Mouse (Mus musculus): ENCODE data around the gene Slc25a42. TPM values are rescaled to one million over a fixed set of nuclear protein-coding genes. Genes with fewer than 3 reads are reported as not detected.

The Slc25a42 gene
- polyA plus RNA-seq, 2 experiments: 4.1 to 23.6 TPM

- Histone ChIP-seq H3K27me3 (ENCODE audit: control insufficient read depth, insufficient read depth, low read length) (no peaks in the 10 kb centered on the region), H3K27ac (replicated peaks; ENCODE audit: low read depth, low read length) (no peak overlapping the region), H3K4me1 (ENCODE audit: control insufficient read depth, insufficient read depth, low read length) (no peaks in the 10 kb centered on the region), H3K9me3 (ENCODE audit: control insufficient read depth, low read length) (no peaks in the 10 kb centered on the region), H3K4me3 (replicated peaks; ENCODE audit: low read length) (no peak overlapping the region), H3K9ac (ENCODE audit: low read depth, low read length, severe bottlenecking) (no peak overlapping the region), H3K36me3 (ENCODE audit: control insufficient read depth, insufficient read depth, low read length) (no peaks in the 10 kb centered on the region), H3K4me2 (replicated peaks; ENCODE audit: low read depth, low read length, severe bottlenecking) (peak overlapping the region; percentile 25; the same call in 1 of the 2 replicates)
- WGBS: 22% methylated on average over 8 of the region's 8 CpGs
- no peak for ATAC-seq (ENCODE audit: low FRiP score, low read depth)
- no peak for TF ChIP-seq POLR2A (IDR thresholded peaks at IDR 0.05; ENCODE audit: borderline replicate concordance, extremely low read depth, insufficient read depth, insufficient read length)
- no peak for DNase-seq (ENCODE audit: low spot score)
These were observed 1.6 kb downstream of the Slc25a42 start for GRCm38 (mm10) chr8:70210538-70210937.

GRCm38 (mm10) chr8:70208130-70208529, 4.0 kb downstream of the Slc25a42 start:
- no peak for DNase-seq (ENCODE audit: low spot score)
- H3K27me3 ChIP-seq (ENCODE audit: control insufficient read depth, insufficient read depth, low read length): no peaks in the 10 kb centered on the region
- no peak for TF ChIP-seq POLR2A (IDR thresholded peaks at IDR 0.05; ENCODE audit: borderline replicate concordance, extremely low read depth, insufficient read depth, insufficient read length)
- no peak overlapping the region for H3K27ac ChIP-seq (replicated peaks; ENCODE audit: low read depth, low read length)
- no peak overlapping the region for H3K9ac ChIP-seq (ENCODE audit: low read depth, low read length, severe bottlenecking)
- ATAC-seq (ENCODE audit: low FRiP score, low read depth): no peak
- no peak overlapping the region for H3K4me3 ChIP-seq (replicated peaks; ENCODE audit: low read length)
- H3K9me3 ChIP-seq (ENCODE audit: control insufficient read depth, low read length): no peaks in the 10 kb centered on the region
- H3K36me3 ChIP-seq (ENCODE audit: control insufficient read depth, insufficient read depth, low read length): no peaks in the 10 kb centered on the region
- WGBS: 22% methylated on average over 1 of the region's 1 CpGs
- no peaks in the 10 kb centered on the region for H3K4me1 ChIP-seq (ENCODE audit: control insufficient read depth, insufficient read depth, low read length)
- no peak overlapping the region for H3K4me2 ChIP-seq (replicated peaks; ENCODE audit: low read depth, low read length, severe bottlenecking)

GRCm38 (mm10) chr8:70204757-70205156, 7.3 kb downstream of the Slc25a42 start:
- H3K36me3 ChIP-seq (ENCODE audit: control insufficient read depth, insufficient read depth, low read length): no peaks in the 10 kb centered on the region
- ATAC-seq (ENCODE audit: low FRiP score, low read depth) (no peak), DNase-seq (ENCODE audit: low spot score) (no peak)
- TF ChIP-seq POLR2A (IDR thresholded peaks at IDR 0.05; ENCODE audit: borderline replicate concordance, extremely low read depth, insufficient read depth, insufficient read length): no peak
- H3K4me3 ChIP-seq (replicated peaks; ENCODE audit: low read length): no peak overlapping the region
- no peak overlapping the region for H3K4me2 ChIP-seq (replicated peaks; ENCODE audit: low read depth, low read length, severe bottlenecking)
- no peak overlapping the region for H3K9ac ChIP-seq (ENCODE audit: low read depth, low read length, severe bottlenecking)
- no peaks in the 10 kb centered on the region for H3K27me3 ChIP-seq (ENCODE audit: control insufficient read depth, insufficient read depth, low read length)
- H3K9me3 ChIP-seq (ENCODE audit: control insufficient read depth, low read length): no peaks in the 10 kb centered on the region
- 58% methylated on average over 1 of the region's 1 CpGs for WGBS
- H3K27ac ChIP-seq (replicated peaks; ENCODE audit: low read depth, low read length): no peak overlapping the region
- no peaks in the 10 kb centered on the region for H3K4me1 ChIP-seq (ENCODE audit: control insufficient read depth, insufficient read depth, low read length)

- WGBS: 79% methylated on average over 4 of the region's 4 CpGs
These were observed 9.0 kb downstream of the Slc25a42 start for GRCm38 (mm10) chr8:70203072-70203471.

GRCm38 (mm10) chr8:70201417-70201816, 10.7 kb downstream of the Slc25a42 start:
- Histone ChIP-seq H3K9me3 (ENCODE audit: control insufficient read depth, low read length) (no peaks in the 10 kb centered on the region), H3K4me2 (replicated peaks; ENCODE audit: low read depth, low read length, severe bottlenecking) (no peak overlapping the region), H3K4me1 (ENCODE audit: control insufficient read depth, insufficient read depth, low read length) (no peaks in the 10 kb centered on the region), H3K4me3 (replicated peaks; ENCODE audit: low read length) (no peak overlapping the region), H3K9ac (ENCODE audit: low read depth, low read length, severe bottlenecking) (no peak overlapping the region), H3K36me3 (ENCODE audit: control insufficient read depth, insufficient read depth, low read length) (no peaks in the 10 kb centered on the region), H3K27me3 (ENCODE audit: control insufficient read depth, insufficient read depth, low read length) (no peaks in the 10 kb centered on the region), H3K27ac (replicated peaks; ENCODE audit: low read depth, low read length) (no peak overlapping the region)
- TF ChIP-seq POLR2A (IDR thresholded peaks at IDR 0.05; ENCODE audit: borderline replicate concordance, extremely low read depth, insufficient read depth, insufficient read length): no peak
- WGBS: 66% methylated on average over 3 of the region's 3 CpGs
- DNase-seq (ENCODE audit: low spot score): no peak
- ATAC-seq (ENCODE audit: low FRiP score, low read depth): no peak

More at GRCm38 (mm10) chr8:70203072-70203471, 9.0 kb downstream of the Slc25a42 start:
- Histone ChIP-seq H3K4me1 (ENCODE audit: control insufficient read depth, insufficient read depth, low read length) (no peaks in the 10 kb centered on the region), H3K9me3 (ENCODE audit: control insufficient read depth, low read length) (no peaks in the 10 kb centered on the region), H3K4me2 (replicated peaks; ENCODE audit: low read depth, low read length, severe bottlenecking) (no peak overlapping the region), H3K36me3 (ENCODE audit: control insufficient read depth, insufficient read depth, low read length) (no peaks in the 10 kb centered on the region), H3K27ac (replicated peaks; ENCODE audit: low read depth, low read length) (no peak overlapping the region), H3K4me3 (replicated peaks; ENCODE audit: low read length) (no peak overlapping the region), H3K9ac (ENCODE audit: low read depth, low read length, severe bottlenecking) (no peak overlapping the region), H3K27me3 (ENCODE audit: control insufficient read depth, insufficient read depth, low read length) (no peaks in the 10 kb centered on the region)
- DNase-seq (ENCODE audit: low spot score) (no peak), ATAC-seq (ENCODE audit: low FRiP score, low read depth) (no peak)
- TF ChIP-seq POLR2A (IDR thresholded peaks at IDR 0.05; ENCODE audit: borderline replicate concordance, extremely low read depth, insufficient read depth, insufficient read length): no peak
